Mouse (Mus musculus) midbrain, embryonic 10.5 days (tissue): ENCODE results near the gene Nkx6-2. TPM values are rescaled to one million over a fixed set of nuclear protein-coding genes. Genes with fewer than 3 reads are reported as not detected.

ENCODE experiments used
- DNase-seq: peaks from one replicate; pipeline ENCODE4 v3.0.0-alpha.2; 2017; ENCODE audit warnings: low spot score
- H3K27ac ChIP-seq: fragments of 300-500 bp; sonication (generic); replicated peaks from 2 replicates; pipeline ENCODE4 v1.5.1; 2016; ENCODE audit warnings: mild to moderate bottlenecking
- H3K27me3 ChIP-seq: fragments of 300-500 bp; sonication (generic); 2 replicates; pipeline ENCODE4 v1.6.1; 2016; ENCODE audit warnings: low read depth, mild to moderate bottlenecking; ENCODE audit not compliant: poor library complexity, severe bottlenecking
- H3K36me3 ChIP-seq: fragments of 300-500 bp; sonication (generic); 2 replicates; pipeline ENCODE4 v1.6.1; 2016; ENCODE audit warnings: mild to moderate bottlenecking, moderate library complexity
- H3K4me1 ChIP-seq: fragments of 300-500 bp; sonication (generic); 2 replicates; pipeline ENCODE4 v1.6.1; 2016
- H3K4me3 ChIP-seq: fragments of 300-500 bp; sonication (generic); 2 replicates; pipeline ENCODE4 v1.5.1; 2016; ENCODE audit warnings: mild to moderate bottlenecking, moderate library complexity
- H3K9me3 ChIP-seq: fragments of 300-500 bp; sonication (generic); replicated peaks from 2 replicates; pipeline ENCODE4 v1.6.1; 2016; ENCODE audit warnings: mild to moderate bottlenecking
- WGBS: fragments of 180-500 bp; shearing (Covaris S2); methylation state at CpG from one replicate; pipeline ENCODE4 v1.1.7; 2016; 5-methylcytosine and 5-hydroxymethylcytosine counted together
- polyA plus RNA-seq: library from polyadenylated mRNA; unstranded; fragments of >200 nt; fragmentation: Nextera tagmentation; extraction: Ambion mirVana; gene quantifications from 2 replicates; pipeline ENCODE4 v1.2.1, GENCODE M21; 2016

Gene Nkx6-2
- polyA plus RNA-seq, 1 experiment from 2014 or later: 60.2 TPM

DNA sequence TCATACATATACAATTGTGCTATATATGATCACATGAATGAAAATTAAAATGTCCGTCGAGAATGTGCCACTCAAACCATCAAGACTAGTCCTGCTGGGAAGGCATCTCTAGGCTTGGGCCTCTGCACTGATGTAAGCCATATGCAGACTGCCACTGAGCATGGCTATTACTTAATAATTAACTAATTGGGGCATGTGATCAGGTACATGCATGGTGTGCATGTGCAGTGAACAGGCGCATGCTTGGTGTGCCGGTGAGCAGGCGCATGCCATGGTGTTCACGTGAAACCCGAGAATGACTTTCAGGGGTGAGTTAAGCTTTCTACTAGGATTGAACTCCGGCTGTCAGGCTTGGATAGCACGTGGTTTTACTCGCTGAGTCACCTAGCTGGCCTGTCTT, 22.9 kb downstream of the Nkx6-2 start:
- Histone ChIP-seq H3K9me3 (no peaks in the 10 kb centered on the region), H3K27me3 (peaks cover 100% of the 10 kb centered on the region)

DNA sequence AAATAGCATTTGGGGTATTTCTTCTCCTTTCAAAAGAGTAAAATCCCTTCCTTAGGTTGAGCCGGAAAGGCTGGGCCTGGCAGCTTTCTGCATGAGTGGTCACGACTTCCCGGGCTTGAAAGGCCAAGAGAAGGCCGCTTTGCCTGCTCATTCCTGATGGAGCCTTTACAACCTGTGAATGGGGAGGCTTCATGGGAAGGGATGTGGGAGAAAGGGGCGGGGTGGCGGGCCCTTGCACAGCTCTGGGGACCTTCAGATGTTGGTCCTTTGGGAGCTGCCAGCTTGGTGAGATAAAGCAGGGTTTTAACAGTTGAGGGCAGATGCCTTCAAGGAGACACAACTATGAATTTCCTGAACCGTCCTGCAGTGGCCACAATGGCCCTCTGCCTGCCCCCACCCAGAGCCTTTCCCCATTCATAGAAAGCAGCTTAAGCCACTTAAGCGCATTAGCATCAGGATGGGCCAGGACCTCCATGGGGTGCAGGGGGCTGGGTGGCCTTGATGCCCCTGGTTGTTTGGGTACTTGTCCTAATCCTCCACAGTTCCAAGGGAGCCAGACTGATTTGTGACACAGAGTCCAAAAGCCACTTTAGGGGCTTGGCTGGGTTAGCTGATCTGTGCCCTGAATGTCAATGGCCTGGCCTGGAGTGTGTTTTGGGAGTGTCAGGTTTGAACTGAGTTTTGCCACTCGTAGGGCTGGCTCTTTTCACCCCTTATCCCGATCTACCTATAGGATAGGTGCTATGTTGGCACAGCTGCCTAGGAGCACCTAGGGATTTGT, 25.7 kb downstream of the Nkx6-2 start:
- Histone ChIP-seq H3K27me3 (peaks cover 98% of the 10 kb centered on the region), H3K9me3 (no peaks in the 10 kb centered on the region), H3K27ac (peak overlapping the region; percentile 69), H3K4me3 (peak overlapping the region; percentile 23; the same call in 1 of the 2 replicates), H3K4me1 (peaks cover 53% of the 10 kb centered on the region), H3K36me3 (peaks cover 6% of the 10 kb centered on the region; the same call in 1 of the 2 replicates)
- DNase-seq: peak; percentile 75
- WGBS: 11% methylated on average over 10 of the region's 10 CpGs

More for the DNA sequence above, 22.9 kb downstream of the Nkx6-2 start:
- peaks cover 65% of the 10 kb centered on the region for H3K4me1 ChIP-seq
- DNase-seq: no peak
- no peak overlapping the region for H3K4me3 ChIP-seq
- peaks cover 6% of the 10 kb centered on the region; the same call in 1 of the 2 replicates for H3K36me3 ChIP-seq
- whole genome bisulfite sequencing: 91% methylated on average over 10 of the region's 10 CpGs
- H3K27ac ChIP-seq: no peak overlapping the region

DNA sequence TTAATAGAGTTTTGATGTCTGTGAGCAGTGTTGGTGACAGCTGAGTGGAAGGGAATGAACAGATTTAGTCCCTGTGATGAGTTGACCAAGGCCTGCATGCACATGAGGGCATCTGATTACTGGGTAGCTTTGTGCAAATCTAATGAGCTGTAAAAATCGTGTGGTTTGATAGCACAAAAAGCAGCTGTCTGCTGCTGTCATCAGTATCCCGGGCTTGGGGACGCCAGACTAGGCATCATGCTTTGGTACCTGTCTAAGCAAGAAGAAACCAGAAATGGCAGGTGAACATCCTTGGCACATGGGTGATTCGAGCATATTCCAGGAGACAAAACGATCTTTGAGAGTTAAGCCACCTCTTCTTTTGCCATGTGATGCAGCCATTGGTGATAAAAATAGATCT, 26.3 kb downstream of the Nkx6-2 start:
- WGBS: 18% methylated on average over 5 of the region's 5 CpGs
- peak overlapping the region; percentile 69; the same call in 1 of the 2 replicates for H3K27ac ChIP-seq
- DNase-seq: peak; percentile 36

DNA sequence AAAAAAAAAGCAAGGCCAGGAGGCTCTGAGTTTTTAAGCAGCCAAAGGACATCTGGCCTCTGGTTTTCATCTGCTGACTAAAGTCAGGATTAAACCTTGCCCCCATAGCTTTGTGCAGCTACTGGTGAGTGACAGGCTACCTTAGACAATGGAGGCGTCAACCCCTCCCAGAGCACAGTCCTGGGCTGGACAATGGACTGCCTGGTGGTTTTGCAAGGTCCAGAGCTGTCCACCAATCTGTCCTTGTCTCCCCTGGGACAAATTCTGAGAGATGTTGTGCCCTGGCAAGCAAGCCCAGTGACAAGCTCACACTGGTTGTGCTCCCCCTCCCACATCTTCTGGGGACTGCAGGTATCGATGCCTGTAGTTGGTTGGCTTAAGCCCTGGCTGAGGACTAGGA, 31.1 kb downstream of the Nkx6-2 start:
- Histone ChIP-seq H3K27me3 (peaks cover 98% of the 10 kb centered on the region), H3K4me3 (no peak overlapping the region), H3K9me3 (no peaks in the 10 kb centered on the region), H3K4me1 (peaks cover 56% of the 10 kb centered on the region), H3K36me3 (no peaks in the 10 kb centered on the region), H3K27ac (peak overlapping the region; percentile 71)
- WGBS: 31% methylated on average over 2 of the region's 2 CpGs
- peak; percentile 67 for DNase-seq

More for the DNA sequence above, 26.3 kb downstream of the Nkx6-2 start:
- Histone ChIP-seq H3K4me3 (0 out of 2 replicates have a peak overlapping the region, but pooled peaks have one; percentile 23), H3K27me3 (peaks cover 98% of the 10 kb centered on the region), H3K9me3 (no peaks in the 10 kb centered on the region), H3K4me1 (peaks cover 59% of the 10 kb centered on the region), H3K36me3 (peaks cover 6% of the 10 kb centered on the region; the same call in 1 of the 2 replicates)

DNA sequence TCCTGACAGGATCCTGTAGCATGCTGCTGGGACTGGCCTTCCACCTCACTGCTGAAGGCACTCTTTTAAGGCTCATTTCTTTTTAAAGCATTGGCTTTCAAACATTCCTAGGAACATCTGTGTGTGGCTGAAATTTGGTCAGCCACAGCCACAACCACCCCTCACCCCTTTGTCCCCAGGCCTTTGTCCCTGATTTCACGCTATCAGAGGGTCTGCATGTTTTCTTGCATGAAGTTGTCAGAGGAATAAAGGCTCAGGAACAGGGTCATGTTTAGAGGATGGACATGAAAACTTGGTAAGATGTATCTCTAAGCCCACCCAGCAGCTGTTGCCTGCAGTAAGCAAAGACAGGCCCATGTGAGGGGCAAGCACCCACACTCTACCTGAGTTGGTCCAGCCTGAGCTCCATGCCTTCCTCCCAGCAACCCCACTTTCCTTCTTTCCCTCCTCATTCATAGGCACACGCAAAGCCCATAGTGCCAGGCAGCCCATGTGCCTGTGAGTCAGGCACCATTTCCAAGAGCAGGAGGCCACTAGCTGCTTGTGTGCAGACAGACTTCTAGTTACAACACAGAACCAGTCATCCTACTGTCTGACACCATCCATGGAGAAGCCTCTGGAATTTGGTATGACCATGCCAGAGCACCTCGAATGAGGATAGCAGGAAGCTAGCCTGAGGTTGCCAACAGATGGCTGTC, 32.4 kb downstream of the Nkx6-2 start:
- peaks cover 98% of the 10 kb centered on the region for H3K27me3 ChIP-seq
- H3K9me3 ChIP-seq: no peaks in the 10 kb centered on the region
- H3K27ac ChIP-seq: peak overlapping the region; percentile 69
- no peaks in the 10 kb centered on the region for H3K36me3 ChIP-seq
- peak; percentile 53 for DNase-seq
- 71% methylated on average over 3 of the region's 3 CpGs for WGBS
- peaks cover 53% of the 10 kb centered on the region for H3K4me1 ChIP-seq
- no peak overlapping the region for H3K4me3 ChIP-seq

DNA sequence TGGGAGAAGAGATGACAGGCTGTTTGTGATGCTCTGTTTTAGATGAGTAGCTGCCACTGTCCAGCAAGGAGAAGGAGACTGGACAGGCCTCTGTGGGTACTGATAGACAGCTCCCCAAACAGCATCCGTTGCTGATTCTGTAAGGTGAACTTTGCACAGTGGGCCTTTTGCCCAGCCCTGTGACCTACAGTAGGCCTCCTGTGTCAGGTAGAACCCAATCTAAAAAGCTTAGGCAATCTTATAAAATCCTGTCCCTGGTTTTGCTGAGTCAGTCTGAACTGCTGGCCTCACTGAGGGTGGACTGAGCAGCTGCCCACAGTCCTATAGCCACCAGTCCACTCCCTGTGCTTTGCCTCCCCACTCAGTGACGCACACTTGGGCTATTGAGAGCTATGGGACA, 35.3 kb downstream of the Nkx6-2 start:
- Histone ChIP-seq H3K36me3 (0 out of 2 replicates have a peak, but pooled peaks cover 3% of the 10 kb centered on the region), H3K4me1 (peaks cover 58% of the 10 kb centered on the region), H3K4me3 (no peak overlapping the region), H3K9me3 (no peaks in the 10 kb centered on the region), H3K27ac (no peak overlapping the region), H3K27me3 (peaks cover 100% of the 10 kb centered on the region)
- 84% methylated on average over 2 of the region's 2 CpGs for WGBS
- no peak for DNase-seq

DNA sequence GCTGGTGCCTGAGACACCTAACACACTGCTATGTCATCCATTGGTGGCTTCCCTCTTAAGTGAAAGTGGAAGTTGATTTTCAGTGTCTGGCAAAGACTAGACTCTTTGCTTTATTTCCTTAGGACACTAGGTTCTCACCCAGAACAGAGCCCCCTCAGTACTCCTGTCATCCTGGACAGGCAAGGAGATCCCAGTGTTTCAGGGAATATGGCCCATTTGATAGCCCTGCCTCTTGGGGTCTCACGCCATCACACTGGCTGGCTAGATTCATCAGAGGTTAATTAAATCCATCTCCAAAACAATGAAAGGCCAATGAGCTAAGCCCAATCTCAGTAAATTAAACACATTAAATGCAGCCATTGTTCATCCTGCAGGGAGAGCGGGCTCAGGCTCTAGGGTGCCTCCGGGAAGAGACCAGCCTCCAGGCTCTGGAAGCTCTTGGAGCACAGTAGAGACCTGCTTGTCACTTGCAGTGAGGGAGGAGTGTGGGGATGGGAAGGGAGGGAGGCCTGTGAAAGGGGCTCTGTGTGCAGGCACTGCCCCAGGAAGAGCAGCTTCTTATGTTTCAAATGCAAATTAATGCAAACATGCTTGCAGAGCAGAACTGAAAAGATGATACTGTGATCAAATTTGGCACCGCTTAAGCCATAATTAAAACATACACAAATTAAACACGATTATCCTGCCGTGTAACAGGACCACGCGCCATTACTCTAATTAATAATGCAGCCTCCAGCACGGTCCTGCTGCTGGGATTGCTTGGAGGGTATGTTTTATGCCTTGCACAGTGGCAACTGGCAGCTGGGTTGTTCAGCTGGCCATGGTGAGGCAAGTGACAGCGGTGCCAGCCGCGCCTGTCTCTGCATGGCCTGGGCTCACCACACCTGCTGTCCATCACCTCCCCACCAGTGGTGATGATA, 37.6 kb downstream of the Nkx6-2 start:
- Histone ChIP-seq H3K27ac (peak overlapping the region; percentile 56), H3K9me3 (no peaks in the 10 kb centered on the region), H3K4me3 (no peak overlapping the region), H3K4me1 (peaks cover 35% of the 10 kb centered on the region), H3K36me3 (0 out of 2 replicates have a peak, but pooled peaks cover 3% of the 10 kb centered on the region), H3K27me3 (peaks cover 100% of the 10 kb centered on the region)
- DNase-seq: no peak
- 60% methylated on average over 12 of the region's 12 CpGs for WGBS

DNA sequence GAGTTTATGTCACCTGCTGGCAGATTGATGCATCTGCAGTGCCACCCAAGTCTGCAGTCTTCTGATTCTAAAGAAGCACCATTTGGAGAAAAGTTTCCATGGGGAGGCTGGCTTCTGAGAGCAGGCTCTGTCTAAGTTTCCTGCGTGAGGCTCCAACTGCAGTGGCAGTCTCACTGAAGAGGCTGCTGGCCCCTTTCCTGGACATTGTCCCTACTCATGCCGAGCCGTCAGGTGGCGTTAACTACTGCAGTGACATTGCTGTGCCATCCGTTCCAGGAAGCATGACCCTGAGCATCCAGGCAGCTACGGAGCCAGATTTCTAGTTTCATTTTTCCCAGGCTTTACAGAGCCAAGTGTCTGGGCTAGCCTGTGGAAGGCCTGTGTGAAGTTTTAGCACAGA, 41.2 kb downstream of the Nkx6-2 start:
- Histone ChIP-seq H3K27me3 (peaks cover 100% of the 10 kb centered on the region), H3K36me3 (0 out of 2 replicates have a peak, but pooled peaks cover 7% of the 10 kb centered on the region), H3K27ac (no peak overlapping the region; the same call in 1 of the 2 replicates), H3K4me1 (peaks cover 22% of the 10 kb centered on the region), H3K4me3 (no peak overlapping the region), H3K9me3 (no peaks in the 10 kb centered on the region)
- WGBS: 86% methylated on average over 6 of the region's 6 CpGs
- no peak for DNase-seq

DNA sequence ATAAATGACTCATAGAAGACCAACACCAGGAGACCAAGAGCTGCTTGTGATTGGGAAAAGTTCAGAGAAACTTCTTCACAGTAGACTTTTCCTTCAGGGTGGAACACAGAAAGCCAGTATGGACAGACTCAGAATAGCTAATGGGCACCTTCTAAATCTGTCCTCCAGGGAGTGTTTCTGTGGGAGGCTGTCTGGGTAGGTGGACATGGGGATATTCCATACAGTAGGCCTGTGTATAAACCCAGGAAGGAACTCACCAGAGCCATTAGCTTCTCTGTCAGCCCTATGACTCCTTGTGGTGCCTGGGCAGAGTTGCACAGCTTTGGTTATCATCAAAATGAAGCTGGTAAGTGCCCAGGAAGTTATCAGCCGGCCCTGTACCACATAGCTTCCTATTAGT, 42.0 kb downstream of the Nkx6-2 start:
- no peak for DNase-seq
- no peaks in the 10 kb centered on the region for H3K9me3 ChIP-seq
- H3K27me3 ChIP-seq: peaks cover 100% of the 10 kb centered on the region
- H3K4me1 ChIP-seq: peaks cover 18% of the 10 kb centered on the region
- H3K36me3 ChIP-seq: peaks cover 9% of the 10 kb centered on the region; the same call in 1 of the 2 replicates
- WGBS: 82% methylated on average over 1 of the region's 1 CpGs
- no peak overlapping the region for H3K27ac ChIP-seq
- H3K4me3 ChIP-seq: no peak overlapping the region

DNA sequence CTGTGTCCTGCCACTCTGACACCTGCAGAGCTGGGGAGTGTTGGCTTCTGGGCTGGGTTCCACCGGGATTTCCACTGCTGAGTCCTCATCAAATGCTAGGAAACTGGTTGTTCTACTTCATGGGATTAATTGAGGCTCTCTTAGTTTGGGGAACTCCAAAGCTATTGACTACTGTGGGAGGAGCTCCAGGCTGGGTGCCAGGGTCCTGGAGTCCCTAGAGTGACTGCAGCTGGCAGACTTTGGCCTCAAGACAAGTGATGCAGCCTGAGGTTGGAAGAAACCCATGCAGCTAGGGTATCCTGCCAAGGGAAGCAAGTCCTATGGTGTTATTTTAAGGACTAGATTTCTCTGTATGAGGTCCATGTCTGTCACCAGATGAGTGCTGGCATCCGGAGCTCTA, 44.1 kb downstream of the Nkx6-2 start:
- no peak for DNase-seq
- Histone ChIP-seq H3K4me3 (no peak overlapping the region), H3K36me3 (peaks cover 13% of the 10 kb centered on the region; the same call in 1 of the 2 replicates), H3K9me3 (no peaks in the 10 kb centered on the region), H3K27ac (no peak overlapping the region), H3K27me3 (peaks cover 100% of the 10 kb centered on the region), H3K4me1 (no peaks in the 10 kb centered on the region)
- 84% methylated on average over 2 of the region's 2 CpGs for WGBS

DNA sequence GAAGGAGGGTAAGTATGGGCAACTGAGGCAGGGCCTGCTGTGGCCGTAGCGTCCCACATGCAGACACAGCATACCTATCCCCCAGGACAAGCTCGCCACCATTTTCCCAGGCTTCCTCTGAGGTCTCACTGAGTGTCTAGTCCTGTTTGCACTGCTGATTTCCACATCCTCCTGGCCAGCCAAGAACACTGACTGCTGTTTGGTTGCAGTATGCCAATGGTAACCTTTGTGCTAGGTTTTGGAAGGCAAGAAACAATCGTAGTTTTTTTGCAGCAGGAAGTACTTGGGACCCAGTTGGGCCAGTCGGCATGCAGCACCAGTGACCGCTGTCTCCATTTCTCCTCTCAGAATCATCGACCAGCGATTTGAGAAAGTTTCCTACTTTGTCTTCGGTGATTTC, 44.8 kb downstream of the Nkx6-2 start:
- Histone ChIP-seq H3K36me3 (peaks cover 10% of the 10 kb centered on the region; the same call in 1 of the 2 replicates), H3K4me1 (no peaks in the 10 kb centered on the region), H3K27ac (no peak overlapping the region), H3K4me3 (no peak overlapping the region), H3K9me3 (no peaks in the 10 kb centered on the region), H3K27me3 (peaks cover 100% of the 10 kb centered on the region)
- 90% methylated on average over 9 of the region's 9 CpGs for WGBS
- no peak for DNase-seq

DNA sequence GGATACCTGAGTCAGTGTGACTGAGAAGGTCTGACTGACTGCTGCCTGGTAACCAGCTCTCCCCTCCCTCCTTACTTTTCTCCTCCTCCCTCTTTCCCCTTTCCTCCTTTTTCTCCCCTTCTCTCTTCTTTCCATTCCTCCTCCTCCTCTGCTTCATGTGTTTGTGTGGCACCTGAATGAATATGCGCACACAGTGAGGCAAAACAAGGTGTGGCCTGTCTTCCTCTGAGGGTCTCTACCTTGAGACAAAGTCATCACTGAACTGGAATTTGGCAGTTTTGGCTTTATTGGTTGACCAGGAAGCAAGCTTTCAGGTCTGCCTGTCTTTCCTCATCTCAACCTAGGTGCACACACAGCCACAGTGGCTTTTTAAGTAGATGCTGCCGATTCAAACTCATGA, 45.8 kb downstream of the Nkx6-2 start:
- no peak for DNase-seq
- Histone ChIP-seq H3K27me3 (peaks cover 100% of the 10 kb centered on the region), H3K4me3 (no peak overlapping the region), H3K9me3 (no peaks in the 10 kb centered on the region), H3K36me3 (peaks cover 10% of the 10 kb centered on the region; the same call in 1 of the 2 replicates), H3K27ac (no peak overlapping the region), H3K4me1 (peaks cover 2% of the 10 kb centered on the region)
- WGBS: 91% methylated on average over 2 of the region's 2 CpGs
